Mouse (Mus musculus) induced T-regulatory cell, adult 2 months (primary cell): ENCODE results near the gene Ttc28.

ENCODE experiments used
- DNase-seq: peaks from one replicate; pipeline ENCODE4 v3.0.0-alpha.2; 2012; ENCODE audit warnings: low read depth

The Ttc28 gene

GRCm38 (mm10) chr5:111237176-111237636, 357.6 kb downstream of the Ttc28 start:
- DNase-seq: no peak

- DNase-seq: peak; percentile 30
Measured at GRCm38 (mm10) chr5:111239223-111239622, 359.6 kb downstream of the Ttc28 start.

GRCm38 (mm10) chr5:111243447-111244040, 363.9 kb downstream of the Ttc28 start:
- no peak for DNase-seq

- no peak for DNase-seq
Measured at GRCm38 (mm10) chr5:111244061-111244460, 364.5 kb downstream of the Ttc28 start.

- DNase-seq: no peak
Measured at GRCm38 (mm10) chr5:111247571-111248265, 368.1 kb downstream of the Ttc28 start.

GRCm38 (mm10) chr5:111252147-111252546, 372.5 kb downstream of the Ttc28 start:
- DNase-seq: no peak

- DNase-seq: no peak
Measured at GRCm38 (mm10) chr5:111254362-111254761, 374.8 kb downstream of the Ttc28 start.

GRCm38 (mm10) chr5:111254781-111255180, 375.2 kb downstream of the Ttc28 start:
- no peak for DNase-seq

- DNase-seq: no peak
Measured at GRCm38 (mm10) chr5:111256181-111256580, 376.6 kb downstream of the Ttc28 start.

GRCm38 (mm10) chr5:111257127-111257526, 377.5 kb downstream of the Ttc28 start:
- peak; percentile 49 for DNase-seq

GRCm38 (mm10) chr5:111261162-111261561, 381.6 kb downstream of the Ttc28 start:
- peak; percentile 38 for DNase-seq

- DNase-seq: peak; percentile 23
Measured at GRCm38 (mm10) chr5:111261733-111262573, 382.4 kb downstream of the Ttc28 start.

- DNase-seq: peak; percentile 29
Measured at GRCm38 (mm10) chr5:111262574-111263239, 383.1 kb downstream of the Ttc28 start.

- no peak for DNase-seq
Measured at GRCm38 (mm10) chr5:111263370-111263769, 383.8 kb downstream of the Ttc28 start.

- DNase-seq: no peak
Measured at GRCm38 (mm10) chr5:111264488-111264887, 384.9 kb downstream of the Ttc28 start.

- DNase-seq: no peak
Measured at GRCm38 (mm10) chr5:111266658-111267057, 387.1 kb downstream of the Ttc28 start.

GRCm38 (mm10) chr5:111267100-111267499, 387.5 kb downstream of the Ttc28 start:
- no peak for DNase-seq

GRCm38 (mm10) chr5:111268852-111269251, 389.2 kb downstream of the Ttc28 start:
- DNase-seq: no peak

GRCm38 (mm10) chr5:111269613-111270205, 390.1 kb downstream of the Ttc28 start:
- DNase-seq: peak; percentile 73

GRCm38 (mm10) chr5:111270246-111271002, 390.8 kb downstream of the Ttc28 start:
- DNase-seq: no peak

- DNase-seq: peak; percentile 76
Measured at GRCm38 (mm10) chr5:111273589-111273988, 394.0 kb downstream of the Ttc28 start.
